Mouse (Mus musculus): ENCODE measurements around the gene Suco. TPM values are rescaled to one million over a fixed set of nuclear protein-coding genes. Genes with fewer than 3 reads are reported as not detected.

The Suco gene
- polyA plus RNA-seq (2014; fragmentation: Illumina TruSeq; extraction: RNeasy Lipid Tissue Mini Kit (QIAGEN cat#74804); ENCODE audit: low read depth, low replicate concordance) = 427 TPM

DNA sequence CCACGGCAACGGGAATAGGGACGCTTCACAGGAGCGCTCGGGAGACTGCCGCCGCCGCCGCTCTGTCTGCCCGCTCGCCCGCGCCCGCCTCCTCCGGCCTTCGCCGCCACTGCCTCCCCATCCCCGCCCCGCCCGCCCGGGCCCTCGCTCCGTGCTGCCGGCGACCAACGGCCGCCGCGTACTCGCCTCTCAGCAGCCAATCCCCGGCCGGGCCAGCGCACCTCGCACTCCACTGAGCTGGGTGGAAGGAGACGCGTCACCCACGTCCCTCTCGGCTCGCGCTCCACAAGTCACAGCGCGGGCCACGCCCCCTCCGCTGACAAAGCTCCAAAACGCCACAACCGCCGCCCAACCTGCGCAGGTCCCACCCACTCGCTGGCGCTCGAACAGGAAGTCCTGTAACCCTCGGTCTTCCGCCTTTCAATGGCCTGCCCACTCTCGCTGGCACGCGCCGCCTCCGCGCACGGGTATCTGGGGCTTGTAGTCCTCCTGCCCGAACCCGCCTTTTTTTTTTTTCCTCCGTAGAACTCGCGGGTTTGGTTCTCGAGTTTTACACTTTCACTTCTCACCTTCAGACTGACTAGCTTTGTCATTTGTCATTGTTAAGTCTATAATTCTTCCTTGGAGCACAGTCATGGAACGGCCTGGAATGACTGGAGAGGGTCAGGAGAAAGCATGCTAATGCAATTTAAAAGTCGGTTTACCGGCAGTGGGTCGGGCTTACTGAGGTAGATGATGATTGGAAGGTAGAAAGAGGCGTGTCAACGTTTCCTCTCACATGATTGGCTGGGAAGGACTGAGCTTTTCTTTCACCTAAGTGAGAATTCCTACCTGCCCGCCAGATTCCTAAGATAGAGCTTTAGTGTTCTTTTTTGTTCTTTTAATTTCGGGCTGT is at the start of gene Suco:
Gene Suco (minus strand): TSS at position 130 of the 895 bp plus-strand sequence.

DNA sequence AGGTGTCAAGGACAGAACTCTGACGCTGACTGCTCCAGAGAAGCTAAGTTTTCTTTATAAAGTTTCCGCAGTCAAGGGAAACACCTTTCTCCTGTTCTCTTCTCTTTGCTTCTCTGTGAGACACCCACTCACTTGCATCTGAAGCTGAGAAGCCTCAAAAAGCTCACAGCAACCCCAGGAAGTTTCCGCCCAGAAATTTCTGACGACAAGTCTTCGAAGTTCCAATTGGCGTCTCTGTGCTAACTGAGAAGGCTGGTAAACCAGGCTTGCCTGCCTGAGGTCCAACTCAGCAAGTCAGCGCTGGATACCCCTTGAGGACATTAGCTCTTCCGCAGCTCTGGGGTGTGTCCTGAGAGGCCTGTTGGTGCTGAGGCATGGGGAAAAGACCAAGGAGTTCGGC is 88.1 kb downstream of the Suco start, which contains the start of gene Fasl:
Gene Fasl (minus strand): TSS at position 157 of the 400 bp plus-strand sequence.

Other genes with a start within 250 kb of the Suco start
- 3.9 TPM for gene Fasl, start 88.2 kb downstream of the Suco start, polyA plus RNA-seq (2014; fragmentation: Illumina TruSeq; extraction: RNeasy Lipid Tissue Mini Kit (QIAGEN cat#74804); ENCODE audit: low read depth, low replicate concordance)
- gene Pigc, start 92.5 kb upstream of the Suco start, polyA plus RNA-seq (2014; fragmentation: Illumina TruSeq; extraction: RNeasy Lipid Tissue Mini Kit (QIAGEN cat#74804); ENCODE audit: low read depth, low replicate concordance) = 50.6 TPM
- 76.3 TPM for gene 4930558K02Rik, start 103.0 kb upstream of the Suco start, polyA plus RNA-seq (2014; fragmentation: Illumina TruSeq; extraction: RNeasy Lipid Tissue Mini Kit (QIAGEN cat#74804); ENCODE audit: low read depth, low replicate concordance)

Measured in testis, adult 10 weeks (tissue).